Mouse (Mus musculus) cerebellum, adult 9-10 months (tissue): Measurements from ENCODE around the gene Cdr2.
"Not testable (repeated sequence)": the region's sequence is repeated elsewhere in the genome, so short reads cannot be mapped to it uniquely, and the experiment has no call there.

Experiments
- DNase-seq: peaks from one replicate; pipeline ENCODE4 v3.0.0; 2022

Gene Cdr2

DNA sequence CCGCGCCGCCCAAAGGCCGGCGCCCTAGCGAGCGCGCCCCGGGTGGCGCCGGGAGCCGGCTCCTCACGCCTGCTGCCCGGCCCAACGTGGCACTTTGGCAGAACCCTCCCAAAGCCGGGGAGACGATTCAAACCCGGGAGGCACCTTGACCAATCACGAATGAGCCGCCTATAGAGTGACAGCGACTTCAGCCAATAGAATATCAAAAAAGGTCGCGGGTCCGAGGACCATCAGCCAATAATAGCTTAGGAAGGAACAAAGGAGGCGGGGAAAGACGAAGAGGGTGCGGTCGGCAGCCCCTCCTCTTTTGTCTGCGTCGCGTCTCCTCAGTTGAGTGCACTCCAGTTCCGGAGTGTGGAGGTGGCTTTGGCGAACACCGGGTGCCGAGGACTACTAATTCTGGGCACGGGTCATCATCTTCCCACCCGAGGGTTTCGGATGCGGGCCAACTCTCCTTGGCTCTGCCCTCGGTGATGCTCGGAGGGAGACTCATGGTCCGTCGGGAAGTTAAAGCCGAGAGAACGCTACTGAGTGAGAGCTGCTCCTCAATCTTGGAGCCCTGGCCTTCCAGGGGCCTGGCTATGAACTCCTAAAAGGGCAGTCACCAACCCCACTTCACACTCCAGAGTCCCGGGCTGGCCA lies at the start of gene Cdr2, which contains the start of gene Mfsd13b:
Gene Cdr2, minus strand, starts transcription at position 113 of the 642 bp plus-strand sequence.
Gene Mfsd13b, plus strand, starts transcription at position 310 of the 642 bp plus-strand sequence.
- DNase-seq: peak; percentile 99

DNA sequence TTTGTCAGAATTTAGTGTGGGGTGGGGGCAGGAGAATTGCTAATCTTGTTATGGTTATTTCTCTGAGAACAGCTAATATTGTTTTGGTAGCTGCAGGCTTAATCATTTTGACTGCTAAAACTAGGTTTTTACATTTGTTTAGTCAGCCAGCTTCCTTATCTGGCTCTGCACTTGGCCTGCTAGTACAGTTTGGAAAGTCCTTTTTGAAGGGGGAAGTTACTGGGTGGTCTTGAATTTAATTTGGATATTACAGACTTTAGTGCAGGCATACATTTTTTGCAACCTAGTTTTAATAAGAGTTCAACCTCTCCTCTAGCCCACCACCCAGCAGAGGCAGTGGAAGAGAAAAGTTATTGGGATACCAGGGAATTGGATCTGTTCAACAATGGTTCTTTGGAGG lies 47.8 kb upstream of the Cdr2 start:
- DNase-seq: not testable (repeated sequence)

DNA sequence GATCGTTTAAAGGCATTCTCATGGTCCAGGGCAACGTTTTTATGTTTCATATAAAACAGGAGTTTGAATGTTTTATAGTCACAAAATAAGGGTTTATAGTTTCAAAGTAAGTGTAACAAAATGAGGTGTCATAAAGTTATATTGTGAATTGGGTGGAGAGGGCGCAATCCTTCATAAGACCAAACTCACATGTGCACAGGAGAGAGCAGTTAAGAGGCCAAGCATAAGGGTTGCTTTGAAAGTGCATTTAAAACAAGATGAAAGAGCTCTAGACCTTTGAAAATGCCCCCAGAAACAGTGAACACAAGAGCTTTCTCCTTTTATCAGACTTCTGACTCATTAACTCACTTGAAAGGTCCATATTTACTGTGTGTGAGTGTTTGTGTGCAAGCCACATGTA lies 44.2 kb upstream of the Cdr2 start:
- DNase-seq: no peak

DNA sequence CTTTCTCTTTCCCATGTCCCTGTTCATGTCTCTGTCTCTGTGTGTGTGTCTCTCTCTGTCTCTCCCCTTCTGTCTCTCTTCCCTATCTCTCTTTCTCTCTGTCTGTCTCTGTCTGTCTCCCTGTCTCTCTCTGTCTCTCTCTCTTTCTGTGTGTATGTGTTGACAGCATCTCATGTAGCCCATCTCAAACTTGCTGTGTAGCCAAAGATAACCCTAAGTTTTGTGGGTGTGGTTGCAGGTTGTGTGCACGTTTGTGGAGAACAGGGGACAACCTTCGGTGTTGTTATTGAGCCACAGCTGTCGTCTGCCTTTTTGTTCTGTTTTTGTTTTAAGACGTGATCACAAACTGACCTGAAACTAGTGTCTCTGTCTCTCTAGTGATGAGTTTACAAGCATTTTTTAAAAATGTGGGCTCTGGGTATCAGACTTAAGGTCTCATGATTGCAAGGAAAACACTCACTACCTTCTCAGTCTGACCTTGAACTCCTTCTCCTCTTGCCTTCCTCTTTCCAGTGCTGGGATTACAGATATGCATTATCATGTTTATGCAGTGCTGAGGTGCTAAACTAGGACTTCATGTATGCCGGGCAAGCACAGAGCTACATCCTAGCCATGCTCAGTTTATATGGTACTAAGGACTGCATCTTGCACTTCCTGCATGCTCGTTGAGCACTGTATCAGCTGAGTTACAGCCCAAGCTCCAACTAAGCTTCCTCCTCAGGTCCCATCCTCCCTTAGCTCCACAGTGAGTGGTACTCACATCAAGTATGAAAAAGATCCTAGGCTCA lies 43.3 kb upstream of the Cdr2 start:
- DNase-seq: no peak

DNA sequence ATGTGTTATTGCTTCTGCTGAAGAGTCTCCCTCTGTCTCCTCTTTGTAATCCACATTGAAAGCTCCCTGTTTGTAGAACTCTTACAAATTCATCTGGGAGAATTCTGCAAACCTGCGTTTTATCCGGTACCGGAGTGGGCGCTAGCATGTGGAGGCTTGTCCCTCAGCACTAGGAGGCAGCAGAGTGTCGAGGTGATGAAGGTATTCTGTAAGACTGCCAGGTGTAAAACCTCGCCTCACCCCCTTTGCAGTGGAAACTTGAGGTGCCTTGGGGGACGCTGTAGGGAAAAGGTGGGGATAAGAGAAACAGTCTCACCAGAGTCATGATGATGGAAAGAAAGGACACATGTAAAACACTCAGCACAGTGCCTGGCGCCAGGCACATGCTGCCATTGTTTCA lies 38.2 kb upstream of the Cdr2 start:
- DNase-seq: no peak

- no peak for DNase-seq
Observed at GRCm38 (mm10) chr7:121018778-121019177, 36.7 kb upstream of the Cdr2 start.

GRCm38 (mm10) chr7:121014486-121014885 lies 32.4 kb upstream of the Cdr2 start:
- no peak for DNase-seq

- no peak for DNase-seq
Observed at GRCm38 (mm10) chr7:121011794-121012689, 29.9 kb upstream of the Cdr2 start.

GRCm38 (mm10) chr7:121003793-121004418 lies 21.8 kb upstream of the Cdr2 start:
- DNase-seq: no peak

DNA sequence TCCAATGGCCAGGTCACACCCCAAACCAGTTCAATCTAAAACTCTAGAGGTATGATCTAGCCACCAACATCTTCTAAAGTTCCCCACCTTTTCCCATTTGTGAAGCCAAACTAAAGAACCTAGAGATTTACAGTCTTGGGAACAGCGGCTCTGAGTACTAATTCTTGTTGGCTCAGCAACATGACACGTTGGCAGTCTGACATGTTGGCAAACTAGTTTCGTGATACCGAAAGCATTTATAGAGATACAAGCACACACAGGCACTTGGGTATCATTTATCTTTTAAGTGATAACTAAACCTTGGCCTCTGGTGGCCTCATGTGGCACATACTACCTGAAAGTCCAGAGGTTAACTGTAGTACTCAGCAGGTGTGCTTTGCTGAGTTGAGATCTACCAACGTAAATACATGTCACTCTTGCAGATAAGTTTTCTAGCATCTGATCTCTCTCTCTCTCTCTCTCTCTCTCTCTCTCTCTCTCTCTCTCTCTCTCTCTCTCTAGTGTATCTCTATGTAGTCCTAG lies 20.4 kb upstream of the Cdr2 start:
- DNase-seq: no peak

- DNase-seq: no peak
Observed at GRCm38 (mm10) chr7:121001879-121002278, 19.8 kb upstream of the Cdr2 start.

DNA sequence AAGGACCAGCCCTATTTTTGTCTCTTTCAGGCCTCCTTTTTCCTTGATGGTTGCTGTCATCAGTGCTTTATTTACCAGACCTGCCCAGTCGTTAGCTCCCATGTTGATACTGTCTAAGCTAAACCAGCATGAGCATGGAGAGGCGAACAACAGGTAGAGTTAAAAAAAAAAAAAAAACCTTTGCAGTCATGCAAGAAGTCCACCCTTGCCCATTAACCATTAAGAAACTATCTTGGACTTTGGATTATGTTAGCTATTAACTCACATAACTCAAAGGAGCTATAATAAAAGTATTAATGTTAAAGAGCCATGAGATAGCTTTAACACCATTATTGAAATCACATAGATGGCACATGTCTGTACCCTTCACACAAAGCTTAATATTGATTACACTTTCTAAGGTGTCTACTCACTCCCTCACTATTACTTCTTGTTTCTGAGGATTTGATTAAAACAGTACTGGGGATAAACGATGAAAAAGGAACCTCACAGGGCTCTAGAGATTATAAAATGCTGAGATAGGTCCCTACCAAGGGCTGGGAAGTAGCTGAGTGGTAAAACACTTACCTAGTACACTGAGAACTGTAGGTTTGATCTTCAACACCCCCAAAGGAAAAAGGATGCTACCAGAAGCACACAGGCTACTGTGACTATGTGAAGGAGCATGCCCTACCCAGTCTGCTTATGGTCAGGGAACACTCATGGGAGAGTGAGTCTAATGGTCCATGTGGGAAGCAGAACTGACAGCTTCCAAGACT lies 18.1 kb upstream of the Cdr2 start:
- DNase-seq: no peak

GRCm38 (mm10) chr7:120999021-120999530 lies 17.0 kb upstream of the Cdr2 start:
- no peak for DNase-seq

DNA sequence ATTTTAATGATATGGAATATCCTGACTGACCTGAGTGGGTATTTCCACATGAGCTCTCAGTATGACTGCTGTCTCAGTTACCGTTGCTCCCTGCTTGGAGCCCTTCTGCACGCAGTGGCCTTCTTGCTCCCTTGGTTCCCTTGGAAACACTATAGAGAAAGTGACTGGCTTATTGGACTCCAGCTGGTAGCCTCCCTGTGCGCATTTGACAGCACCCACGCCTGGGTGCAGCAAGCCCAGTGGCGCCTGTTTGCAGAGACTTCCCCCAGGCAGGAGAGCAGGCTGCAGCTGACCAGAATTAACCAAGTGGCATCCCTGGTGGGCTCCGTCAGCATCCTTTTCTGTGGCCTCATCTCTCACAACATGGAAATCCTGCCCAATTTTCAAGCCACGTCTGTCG lies 9.1 kb upstream of the Cdr2 start:
- DNase-seq: no peak

DNA sequence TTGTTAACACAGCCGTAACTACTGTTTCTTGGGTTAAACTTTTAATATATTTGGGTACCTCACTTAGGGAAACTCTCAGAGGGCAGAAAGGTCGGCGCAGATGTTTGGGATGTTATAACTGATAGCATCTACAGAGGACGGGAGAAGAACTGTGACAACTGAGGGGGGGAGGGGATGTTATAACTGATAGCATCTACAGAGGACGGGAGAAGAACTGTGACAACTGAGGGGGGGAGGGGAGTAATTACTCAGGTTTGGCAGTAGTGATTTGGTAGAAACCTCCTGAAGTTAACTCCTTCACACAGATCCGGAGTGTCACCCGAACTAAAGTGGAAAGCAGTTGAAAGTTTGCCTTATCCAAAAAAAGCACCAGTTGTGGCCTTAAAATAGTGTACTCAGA lies 856 bp upstream of the Cdr2 start:
- DNase-seq: no peak

DNA sequence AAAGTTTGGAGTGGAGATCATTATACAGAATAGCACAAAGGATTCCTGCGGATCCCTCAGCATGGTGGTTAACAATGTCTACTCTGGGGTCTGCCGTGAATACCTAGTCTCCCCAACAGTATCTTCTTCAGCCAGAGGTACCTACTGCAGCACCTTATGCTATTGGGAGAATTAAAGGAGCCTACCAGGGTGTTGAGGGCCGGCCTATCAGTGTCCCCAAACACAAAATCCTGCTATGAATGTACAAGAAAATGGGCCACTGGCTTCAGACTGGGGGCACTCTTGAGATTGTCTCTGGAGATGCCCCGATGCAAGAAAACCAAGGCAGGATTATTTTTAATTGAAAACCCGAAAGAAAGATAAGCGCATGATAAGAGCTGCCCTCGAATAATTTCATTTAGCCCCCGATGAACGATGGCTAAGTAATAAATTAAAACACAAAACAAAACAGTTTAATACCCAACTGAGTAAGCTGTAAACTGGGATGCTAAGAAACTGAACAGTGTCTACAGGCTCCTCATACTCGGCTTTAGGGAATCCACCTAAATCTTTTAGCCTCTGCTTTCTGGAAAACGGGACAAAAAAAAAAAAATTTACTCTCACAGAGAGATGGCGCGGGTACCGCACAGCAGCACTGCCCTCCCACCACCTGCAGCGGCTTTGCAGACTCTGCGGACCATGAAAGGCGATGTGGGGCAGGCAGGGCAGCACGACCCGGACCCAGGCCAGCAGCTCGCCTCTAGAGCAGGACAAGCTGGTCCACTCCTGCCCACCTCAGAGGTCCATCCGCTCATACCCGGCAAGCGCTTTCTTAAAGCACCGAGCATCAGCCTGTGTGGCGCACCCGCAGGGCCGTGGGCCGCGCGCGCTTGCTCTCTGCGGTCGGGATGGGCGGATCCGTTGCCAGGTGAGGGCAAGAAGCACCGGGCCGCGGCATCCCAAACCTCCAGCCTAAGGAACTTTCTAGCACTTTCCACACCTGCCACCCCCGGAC lies 884 bp downstream of the Cdr2 start:
- peak; percentile 34 for DNase-seq

GRCm38 (mm10) chr7:120980041-120980440 lies 2.1 kb downstream of the Cdr2 start:
- no peak for DNase-seq

GRCm38 (mm10) chr7:120977063-120977462 lies 5.0 kb downstream of the Cdr2 start:
- DNase-seq: no peak

DNA sequence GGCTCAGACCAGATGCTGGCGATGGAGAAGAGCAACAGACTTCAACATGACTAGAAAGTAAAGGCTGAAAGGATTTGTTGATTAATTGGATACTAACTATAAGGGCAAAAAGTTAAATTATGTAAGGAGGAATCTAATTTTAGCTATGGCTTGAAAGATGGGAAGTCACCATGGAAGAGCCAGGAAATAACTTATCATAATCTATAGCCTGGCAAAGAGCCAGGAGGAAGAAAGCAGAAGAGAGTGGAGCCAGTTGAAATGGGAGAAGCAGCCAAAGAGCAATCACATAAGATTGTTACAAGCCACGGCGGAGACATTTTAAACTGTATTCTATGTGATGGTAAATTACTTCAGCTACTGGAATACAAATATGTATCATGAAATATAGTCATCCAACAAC lies 8.1 kb downstream of the Cdr2 start:
- DNase-seq: no peak

DNA sequence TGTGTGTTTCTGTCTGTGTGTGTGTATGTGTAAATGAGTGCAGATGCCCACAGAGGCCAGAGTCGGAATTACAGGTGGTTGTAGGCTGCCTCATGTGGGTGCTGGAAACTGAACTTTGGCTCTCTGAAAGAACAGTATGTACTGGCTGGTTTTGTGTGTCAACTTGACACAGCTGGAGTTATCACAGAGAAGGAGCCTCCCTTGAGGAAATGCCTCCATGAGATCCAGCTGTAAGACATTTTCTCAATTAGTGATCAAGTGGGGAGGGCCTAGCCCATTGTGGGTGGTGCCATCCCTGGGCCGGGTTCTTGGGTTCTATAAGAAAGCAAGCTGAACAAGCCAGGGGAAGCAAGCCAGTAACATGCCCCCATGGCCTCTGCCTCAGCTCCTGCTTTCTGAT lies 9.6 kb downstream of the Cdr2 start:
- DNase-seq: not testable (repeated sequence)
